Mouse (Mus musculus): ENCODE results near the gene Nalcn. TPM values are rescaled to one million over a fixed set of nuclear protein-coding genes. Genes with fewer than 3 reads are reported as not detected.

The Nalcn gene
- 7.5 and 8.9 TPM in 2 replicates for polyA plus RNA-seq (2021; fragmentation: Nextera tagmentation)
- long read RNA-seq, experiment 1, full-length matches to known transcripts = 1 of 26 reads
- long read RNA-seq, experiment 1, partial matches to known transcripts = 14 of 26 reads
- long read RNA-seq, experiment 1, other reads (novel, unspliced or antisense) = 11 of 26 reads
- long read RNA-seq, experiment 2, full-length matches to known transcripts = 8 of 48 reads
- long read RNA-seq, experiment 2, partial matches to known transcripts = 20 of 48 reads
- long read RNA-seq, experiment 2, other reads (novel, unspliced or antisense) = 20 of 48 reads

DNA sequence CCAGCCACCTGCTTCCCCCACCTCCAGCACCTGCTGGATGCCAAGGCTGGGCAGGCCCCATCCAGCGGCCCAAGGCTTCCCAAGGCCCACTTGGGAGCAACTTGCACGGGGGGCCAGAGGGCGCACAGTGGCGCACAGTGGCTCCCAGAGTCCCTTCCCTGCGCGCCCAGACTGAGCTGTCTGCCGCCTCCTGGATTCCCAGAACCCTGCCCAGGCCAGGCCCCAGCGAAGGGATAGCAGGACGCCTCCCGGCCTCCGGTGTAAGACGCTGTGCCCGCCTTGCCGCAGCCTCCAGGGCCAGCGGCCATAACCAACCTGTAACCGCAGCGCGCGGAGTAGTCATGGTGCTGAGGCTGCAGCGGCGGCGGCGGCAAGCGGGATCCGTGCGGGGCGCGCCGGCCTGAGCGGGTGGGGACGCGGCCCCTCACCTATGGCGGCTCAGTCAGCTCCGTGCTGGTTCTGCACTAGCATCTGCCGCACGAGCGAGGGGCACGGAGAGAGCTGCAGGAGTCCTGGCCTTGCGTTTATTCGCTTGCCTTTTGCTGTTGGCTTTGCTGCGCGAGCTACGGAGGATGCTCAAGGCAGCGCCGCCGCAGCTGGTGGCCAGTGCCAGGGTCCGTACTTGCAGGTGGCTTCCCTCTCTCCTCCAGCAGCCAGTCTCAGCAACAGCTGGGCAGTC is at the start of gene Nalcn:
Nalcn (minus strand) TSS at position 644 of the 679 bp plus-strand sequence.

DNA sequence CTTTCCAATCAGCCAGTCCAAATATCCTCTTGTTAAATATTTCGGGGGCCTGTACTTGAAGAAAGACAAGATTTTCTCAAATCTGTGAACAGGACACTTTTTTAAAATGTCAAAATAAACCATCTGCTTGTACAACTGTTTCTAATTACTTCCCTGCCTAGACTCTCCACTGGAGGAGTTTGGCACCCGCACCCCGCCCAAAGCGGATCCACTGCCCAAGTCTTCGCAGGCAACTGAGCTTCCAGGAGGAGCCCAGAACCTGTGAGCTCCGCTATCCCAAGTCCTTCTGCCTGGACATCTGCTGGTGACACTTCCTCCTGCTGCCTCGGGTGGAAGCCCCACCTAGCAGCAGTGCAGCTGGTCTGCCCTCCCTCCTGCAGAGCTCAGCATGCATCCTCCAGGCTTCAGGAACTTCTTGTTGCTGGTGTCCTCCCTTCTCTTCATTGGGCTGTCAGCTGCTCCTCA is 33.0 kb upstream of the Nalcn start, which contains the start of gene Itgbl1:
Itgbl1 (plus strand) TSS at position 51 of the 465 bp plus-strand sequence.

Other genes with a start within 250 kb of the Nalcn start
- 3.4 and 4.1 TPM in 2 replicates for gene Itgbl1, start 32.8 kb upstream of the Nalcn start, polyA plus RNA-seq (2021; fragmentation: Nextera tagmentation)

All from layer of hippocampus, adult 6 months (tissue).